ENCODE assay signal across 36 mouse cellular contexts in the genomic region with DNA sequence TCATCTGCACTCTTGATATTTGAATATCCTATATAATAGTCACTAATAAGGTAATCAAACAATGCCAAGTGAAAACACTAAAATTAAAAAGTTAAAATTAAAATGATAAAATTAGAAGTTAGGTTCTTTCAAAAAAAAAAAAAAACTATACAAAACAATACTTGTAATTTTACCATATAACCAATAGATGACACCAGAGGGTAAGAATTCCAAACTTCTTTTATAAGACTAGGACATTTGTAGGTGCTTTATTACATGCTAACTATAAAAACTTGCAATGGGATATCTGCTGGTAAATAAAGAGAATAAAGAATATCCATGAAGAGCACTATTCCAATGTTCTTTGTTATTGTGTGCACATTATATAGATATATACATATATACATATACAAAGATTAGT.
DNase-seq lines count a peak whose midpoint lies in the region; ATAC-seq and TF ChIP-seq lines count a peak whose summit lies in the region.
"Had no signal": no experiment of that assay in that cellular context is flagged by ENCODE, and none has a peak within 500 bp of the region (broad histone marks: within the 10 kb centered on the region; RNA-seq: fewer than 3 reads in every experiment).

No protein-coding gene starts in this region.

- ATAC-seq in forebrain, postnatal 0 days = no peak
- ATAC-seq in midbrain, embryonic 14.5 days (ENCODE audit: low FRiP score, low TSS enrichment) = no peak
- no peak for ATAC-seq in midbrain, embryonic 15.5 days (replicated peaks)
- ATAC-seq: forebrain, embryonic 15.5 days; midbrain, embryonic 16.5 days had no signal

- H3K4me3 ChIP-seq in forebrain, postnatal 0 days (ENCODE audit: low read depth, low read length) = no peak overlapping the region
- H3K4me3 ChIP-seq in forebrain, embryonic 10.5 days = no peak overlapping the region
- H3K4me3 ChIP-seq in midbrain, embryonic 14.5 days (replicated peaks; ENCODE audit: low read depth, low read length) = no peak overlapping the region
- no peak overlapping the region for H3K4me3 ChIP-seq in midbrain, embryonic 15.5 days
- H3K4me3 ChIP-seq: embryonic facial prominence, embryonic 10.5 days; embryonic facial prominence, embryonic 15.5 days; forebrain, embryonic 15.5 days; gastrocnemius, adult 2 months; hindbrain, embryonic 12.5 days; kidney, embryonic 15.5 days; limb, embryonic 10.5 days; limb, embryonic 15.5 days; myocyte; neural tube, embryonic 12.5 days had no signal

- TF ChIP-seq CTCF in forebrain, postnatal 0 days (IDR thresholded peaks at IDR 0.05; ENCODE audit: low read depth) = no peak

- no peaks in the 10 kb centered on the region for H3K27me3 ChIP-seq in forebrain, postnatal 0 days (ENCODE audit: insufficient read depth, low read length)
- no peaks in the 10 kb centered on the region for H3K27me3 ChIP-seq in forebrain, embryonic 10.5 days (ENCODE audit: poor library complexity, severe bottlenecking)
- H3K27me3 ChIP-seq in midbrain, embryonic 14.5 days (ENCODE audit: control insufficient read depth, insufficient read depth, low read length) = no peaks in the 10 kb centered on the region
- no peaks in the 10 kb centered on the region for H3K27me3 ChIP-seq in midbrain, embryonic 15.5 days (replicated peaks)
- H3K27me3 ChIP-seq: CH12.LX; embryonic facial prominence, embryonic 15.5 days; forebrain, embryonic 15.5 days; hindbrain, embryonic 12.5 days; kidney, embryonic 15.5 days; limb, embryonic 15.5 days; neural tube, embryonic 12.5 days had no signal

- no peaks in the 10 kb centered on the region for H3K9me3 ChIP-seq in forebrain, postnatal 0 days (ENCODE audit: low read length)
- no peaks in the 10 kb centered on the region; the same call in 1 of the 2 replicates for H3K9me3 ChIP-seq in forebrain, embryonic 10.5 days
- H3K9me3 ChIP-seq in midbrain, embryonic 14.5 days (ENCODE audit: control insufficient read depth, low read length) = no peaks in the 10 kb centered on the region
- H3K9me3 ChIP-seq in midbrain, embryonic 15.5 days = no peaks in the 10 kb centered on the region
- H3K9me3 ChIP-seq: embryonic facial prominence, embryonic 10.5 days; embryonic facial prominence, embryonic 15.5 days; forebrain, embryonic 15.5 days; G1E; hindbrain, embryonic 12.5 days; kidney, embryonic 15.5 days; limb, embryonic 10.5 days; limb, embryonic 15.5 days; neural tube, embryonic 12.5 days had no signal

- H3K27ac ChIP-seq in forebrain, postnatal 0 days (ENCODE audit: low read depth, low read length) = no peak overlapping the region
- no peak overlapping the region for H3K27ac ChIP-seq in forebrain, embryonic 10.5 days
- H3K27ac ChIP-seq in midbrain, embryonic 14.5 days (replicated peaks; ENCODE audit: low read depth, low read length) = no peak overlapping the region
- no peak overlapping the region for H3K27ac ChIP-seq in midbrain, embryonic 15.5 days
- H3K27ac ChIP-seq: embryonic facial prominence, embryonic 10.5 days; embryonic facial prominence, embryonic 15.5 days; forebrain, embryonic 15.5 days; gastrocnemius, adult 2 months; hindbrain, embryonic 12.5 days; kidney, embryonic 15.5 days; limb, embryonic 10.5 days; limb, embryonic 15.5 days; liver, embryonic 14.5 days; macrophage; neural tube, embryonic 12.5 days; stomach, postnatal 0 days had no signal

- H3K4me2 ChIP-seq in forebrain, postnatal 0 days (ENCODE audit: low read depth) = no peak overlapping the region
- no peak overlapping the region for H3K4me2 ChIP-seq in midbrain, embryonic 14.5 days (ENCODE audit: low read length)
- no peak overlapping the region for H3K4me2 ChIP-seq in midbrain, embryonic 15.5 days
- H3K4me2 ChIP-seq: embryonic facial prominence, embryonic 15.5 days; forebrain, embryonic 15.5 days; heart, embryonic 11.5 days; hindbrain, embryonic 12.5 days; kidney, embryonic 15.5 days; limb, embryonic 15.5 days; neural tube, embryonic 12.5 days had no signal

- H3K9ac ChIP-seq in forebrain, postnatal 0 days = no peak overlapping the region
- no peak overlapping the region for H3K9ac ChIP-seq in midbrain, embryonic 14.5 days (replicated peaks; ENCODE audit: low read length)
- H3K9ac ChIP-seq in midbrain, embryonic 15.5 days = no peak overlapping the region
- H3K9ac ChIP-seq: embryonic facial prominence, embryonic 15.5 days; forebrain, embryonic 15.5 days; hindbrain, embryonic 12.5 days; kidney, embryonic 15.5 days; limb, embryonic 15.5 days; liver, embryonic 14.5 days; neural tube, embryonic 12.5 days had no signal

- no peaks in the 10 kb centered on the region for H3K4me1 ChIP-seq in forebrain, postnatal 0 days (ENCODE audit: insufficient read depth)
- no peaks in the 10 kb centered on the region for H3K4me1 ChIP-seq in forebrain, embryonic 10.5 days
- H3K4me1 ChIP-seq in midbrain, embryonic 14.5 days (ENCODE audit: control insufficient read depth, insufficient read depth, low read length) = no peaks in the 10 kb centered on the region
- H3K4me1 ChIP-seq in midbrain, embryonic 15.5 days = no peaks in the 10 kb centered on the region
- H3K4me1 ChIP-seq: embryonic facial prominence, embryonic 10.5 days; embryonic facial prominence, embryonic 15.5 days; forebrain, embryonic 15.5 days; hindbrain, embryonic 12.5 days; kidney, embryonic 15.5 days; limb, embryonic 10.5 days; limb, embryonic 15.5 days; neural tube, embryonic 12.5 days had no signal

- no peaks in the 10 kb centered on the region for H3K36me3 ChIP-seq in forebrain, postnatal 0 days (ENCODE audit: insufficient read depth)
- no peaks in the 10 kb centered on the region for H3K36me3 ChIP-seq in forebrain, embryonic 10.5 days (replicated peaks)
- no peaks in the 10 kb centered on the region for H3K36me3 ChIP-seq in midbrain, embryonic 14.5 days (ENCODE audit: control insufficient read depth, insufficient read depth, low read length)
- H3K36me3 ChIP-seq in midbrain, embryonic 15.5 days (replicated peaks) = no peaks in the 10 kb centered on the region
- H3K36me3 ChIP-seq: embryonic facial prominence, embryonic 10.5 days; embryonic facial prominence, embryonic 15.5 days; forebrain, embryonic 15.5 days; G1E; hindbrain, embryonic 12.5 days; kidney, embryonic 15.5 days; limb, embryonic 10.5 days; limb, embryonic 15.5 days; neural tube, embryonic 12.5 days had no signal

- peak; percentile 1 for DNase-seq in forebrain, postnatal 0 days
- DNase-seq in forebrain, embryonic 10.5 days (ENCODE audit: extremely low spot score, low spot score) = no peak
- peak; percentile 1 for DNase-seq in midbrain, embryonic 14.5 days
- peak; percentile 4 for DNase-seq in Muller cell, postnatal 12 days (ENCODE audit: inconsistent ontology term)
- DNase-seq in adrenal gland, postnatal 14 days = no peak
- no peak for DNase-seq in c-Kit-positive CD71-positive TER-119-positive erythroid progenitor cells, embryonic 14.5 days (ENCODE audit: low spot score)
- DNase-seq: cerebellum, adult 11-12 months; cerebellum, postnatal 14 days; gastrocnemius, adult 2 months; gastrocnemius, postnatal 36 days; heart, adult 18-20 months; heart, postnatal 36 days; kidney, adult 18-20 months; kidney, postnatal 25 days; lung, adult 2 months; lung, postnatal 10 days; right cerebral cortex, adult 18-20 months; thymus, adult 18-20 months; thymus, postnatal 25 days had no signal

Comparison
In these comparisons a context has a peak if more than half of its experiments do, and no peak if none do; other contexts are left out.
1. DNase-seq: peak in forebrain, postnatal 0 days (single experiment), midbrain, embryonic 14.5 days (single experiment) and Muller cell, postnatal 12 days (single experiment); none in forebrain, embryonic 10.5 days (single experiment), adrenal gland, postnatal 14 days (single experiment) and c-Kit-positive CD71-positive TER-119-positive erythroid progenitor cells, embryonic 14.5 days (single experiment).